Mouse (Mus musculus): Measurements from ENCODE around the gene Adamts15.
A peak's percentile ranks its signal among the peaks of the same experiment; 100 is the strongest.

The Adamts15 gene

DNA sequence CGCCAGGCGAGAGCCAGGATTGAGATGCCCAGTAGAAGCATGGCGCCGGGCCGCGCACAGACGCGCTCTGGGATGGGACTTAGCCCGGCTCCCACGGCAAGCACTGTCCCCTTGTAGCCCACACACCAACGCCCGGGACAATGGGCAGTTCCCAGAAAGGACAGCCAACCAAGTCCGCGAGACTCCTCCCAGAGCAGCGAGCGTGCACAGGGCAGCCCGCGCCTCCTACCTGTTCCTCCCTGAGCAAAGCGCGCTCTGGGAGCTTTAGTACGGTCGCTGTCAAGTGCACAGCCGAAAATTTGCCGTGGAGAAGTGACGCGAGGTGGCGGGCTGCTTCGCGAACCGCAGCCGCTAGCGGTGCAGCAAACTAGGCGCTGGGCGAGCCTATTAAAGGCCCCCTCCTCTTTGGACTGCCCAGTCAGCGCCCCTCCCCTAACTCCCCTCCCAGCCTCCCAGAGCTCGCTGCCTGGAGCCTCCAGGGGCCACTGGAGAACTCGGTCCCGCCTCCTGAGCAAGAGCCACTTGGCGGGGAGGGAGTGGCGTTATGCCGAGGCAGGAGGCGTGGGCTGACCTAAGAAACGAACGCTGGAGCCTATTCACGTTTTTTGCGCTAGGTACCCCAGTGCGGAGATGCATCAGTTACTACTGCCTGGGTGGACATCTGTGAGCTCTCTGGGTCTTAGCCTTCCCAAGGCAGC lies at the start of gene Adamts15:
Adamts15 (minus strand) TSS at position 256 of the 698 bp plus-strand sequence.
- peak; percentile 41 for DNase-seq

DNA sequence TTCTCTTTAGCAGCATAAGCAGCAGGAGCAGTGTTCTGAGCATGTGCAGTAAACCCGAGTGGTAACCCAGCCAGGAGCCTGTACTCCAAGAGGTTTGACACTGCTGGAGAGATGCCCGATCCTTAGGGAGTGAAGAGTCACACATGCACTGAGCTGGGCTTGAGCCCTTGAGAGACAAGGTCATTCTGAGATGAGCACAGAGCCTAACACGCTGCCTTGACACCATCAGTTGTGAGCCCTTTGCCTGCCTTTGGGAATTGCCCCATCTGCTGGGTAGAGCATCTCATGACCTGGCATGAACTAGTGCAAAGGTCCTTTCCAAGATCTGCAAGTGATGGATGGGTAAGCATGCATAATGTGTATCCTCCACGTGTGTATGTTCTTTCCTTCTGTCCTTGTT lies 49.7 kb upstream of the Adamts15 start:
- DNase-seq = no peak

DNA sequence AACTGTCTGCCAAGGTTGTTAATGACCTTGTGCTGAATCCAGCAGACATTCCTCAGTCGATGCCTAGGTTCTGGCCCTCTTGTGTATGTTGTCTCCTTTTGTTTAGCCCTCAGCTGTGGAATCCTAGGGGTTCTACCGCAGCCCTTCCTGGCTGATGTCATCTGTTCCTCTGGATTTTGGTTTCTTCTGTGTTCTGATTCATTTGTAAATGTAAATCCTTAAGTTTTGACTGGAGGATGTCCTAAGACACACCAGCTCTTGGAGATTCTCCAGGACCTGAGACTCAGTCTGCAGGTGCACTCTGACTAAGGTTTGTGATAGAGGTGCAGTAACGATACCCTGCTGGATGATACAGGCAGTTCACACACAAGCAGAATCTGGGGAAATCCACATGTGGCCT lies 47.7 kb upstream of the Adamts15 start:
- DNase-seq = no peak

DNA sequence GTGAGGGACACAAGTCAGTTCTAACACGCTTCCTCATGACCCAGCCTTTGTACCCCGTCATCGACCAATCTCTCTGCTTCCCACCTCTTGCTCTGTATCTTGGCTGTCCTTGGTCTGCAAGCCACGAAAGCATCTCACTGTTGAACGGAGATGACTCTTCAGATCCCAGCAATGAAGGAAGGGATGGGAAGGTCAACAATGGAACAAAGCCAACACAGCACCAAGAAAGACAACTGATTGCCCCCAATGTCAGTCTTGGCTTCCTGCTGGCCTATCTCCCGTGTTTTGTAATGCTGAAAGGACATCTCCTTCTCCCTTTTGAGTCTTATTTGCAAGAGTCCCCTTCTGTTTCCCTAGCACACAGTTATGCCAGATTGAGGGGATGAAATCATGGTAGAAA lies 45.9 kb upstream of the Adamts15 start:
- DNase-seq = no peak

DNA sequence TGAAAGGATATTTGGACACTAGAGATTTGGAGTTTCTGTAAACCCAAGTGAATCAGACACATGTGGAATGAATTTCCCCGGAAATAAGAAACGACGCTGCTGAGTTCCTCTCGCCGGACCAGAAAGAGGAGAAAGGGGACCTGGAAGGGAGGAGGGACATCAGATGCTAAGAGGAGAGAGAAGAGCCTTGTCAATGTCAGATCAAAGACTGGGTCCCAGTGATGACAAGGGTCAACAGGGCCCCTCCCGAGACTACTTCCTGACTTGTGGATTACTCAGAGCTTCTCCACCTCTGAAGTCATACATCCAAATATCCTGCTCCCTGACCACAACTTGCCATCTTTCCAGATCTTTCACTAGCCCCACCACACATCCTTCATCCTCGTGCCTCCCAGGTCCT lies 44.6 kb upstream of the Adamts15 start:
- no peak for DNase-seq

DNA sequence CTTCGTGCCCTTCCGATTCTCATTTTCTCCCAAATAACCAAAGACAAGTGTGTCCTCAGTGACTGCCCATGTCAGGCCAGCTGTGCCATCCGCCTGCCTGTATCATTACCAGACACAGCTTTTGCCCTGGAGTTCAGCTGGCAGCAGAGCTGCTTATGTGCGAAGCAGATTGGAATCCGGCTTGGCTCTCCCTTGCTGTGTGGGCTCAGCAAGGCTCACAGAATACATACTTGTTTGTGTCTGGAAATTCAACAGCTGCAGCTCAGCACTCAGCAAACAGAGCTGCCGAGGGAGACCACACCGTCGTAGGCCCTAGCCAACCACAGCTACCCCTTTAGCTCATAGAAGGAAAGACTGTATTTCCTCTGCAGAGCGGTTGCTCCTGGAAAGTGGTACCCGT lies 42.4 kb upstream of the Adamts15 start:
- peak; percentile 16 for DNase-seq

DNA sequence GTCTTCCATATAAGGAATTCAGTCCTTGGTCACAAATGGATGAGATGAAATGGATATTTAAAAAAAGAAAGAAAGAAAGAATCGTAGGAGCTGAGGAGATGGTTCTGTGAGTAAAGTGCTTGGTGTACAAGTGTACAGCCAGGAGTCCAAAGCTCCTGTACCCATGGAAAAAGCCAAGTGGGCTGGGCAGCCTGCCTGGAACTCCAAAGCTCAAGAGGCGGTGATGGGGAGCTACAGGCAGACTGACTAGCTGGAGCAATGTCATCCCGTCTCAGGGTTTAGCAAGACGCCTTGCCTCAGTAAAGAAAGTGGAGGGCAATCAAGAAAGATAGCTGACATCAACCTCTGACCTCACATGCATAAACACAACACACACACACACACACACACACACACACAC lies 41.5 kb upstream of the Adamts15 start:
- no peak for DNase-seq

DNA sequence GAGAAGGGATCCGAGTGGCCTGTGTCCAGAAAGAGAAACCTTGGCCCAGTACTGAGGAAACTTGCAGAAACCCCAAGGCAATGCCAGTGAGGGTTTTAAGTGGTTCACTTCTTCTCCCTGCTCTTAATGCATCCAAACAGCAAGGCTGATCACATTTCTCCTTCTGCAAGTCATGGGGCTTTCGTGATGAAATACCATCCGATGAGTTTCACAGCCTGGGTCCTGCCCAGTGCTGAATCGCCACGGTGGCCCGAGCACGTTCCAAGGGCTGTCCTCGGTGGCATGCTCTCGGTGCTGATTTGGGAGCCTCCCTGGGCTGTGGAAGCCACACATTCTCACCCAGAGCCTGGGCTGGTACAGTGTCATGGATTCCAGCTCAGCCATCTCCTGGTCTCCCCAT lies 33.0 kb upstream of the Adamts15 start:
- no peak for DNase-seq

DNA sequence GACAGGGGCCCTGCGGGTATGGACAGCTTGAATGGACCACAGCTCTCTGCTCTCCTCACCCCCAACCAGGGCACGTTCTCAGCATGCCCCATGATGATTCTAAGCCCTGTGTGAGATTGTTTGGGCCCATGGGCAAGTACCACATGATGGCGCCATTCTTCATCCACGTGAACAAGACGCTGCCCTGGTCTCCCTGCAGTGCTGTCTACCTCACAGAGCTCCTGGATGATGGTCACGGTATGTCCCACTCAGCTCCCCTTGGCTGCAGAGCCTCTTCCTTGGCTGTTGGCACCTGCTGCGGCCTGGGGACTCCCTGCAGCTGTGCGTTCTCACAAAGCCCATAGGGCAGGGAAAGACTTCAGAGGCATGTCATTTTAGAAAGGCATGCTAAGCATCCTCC lies 31.0 kb upstream of the Adamts15 start:
- no peak for DNase-seq

DNA sequence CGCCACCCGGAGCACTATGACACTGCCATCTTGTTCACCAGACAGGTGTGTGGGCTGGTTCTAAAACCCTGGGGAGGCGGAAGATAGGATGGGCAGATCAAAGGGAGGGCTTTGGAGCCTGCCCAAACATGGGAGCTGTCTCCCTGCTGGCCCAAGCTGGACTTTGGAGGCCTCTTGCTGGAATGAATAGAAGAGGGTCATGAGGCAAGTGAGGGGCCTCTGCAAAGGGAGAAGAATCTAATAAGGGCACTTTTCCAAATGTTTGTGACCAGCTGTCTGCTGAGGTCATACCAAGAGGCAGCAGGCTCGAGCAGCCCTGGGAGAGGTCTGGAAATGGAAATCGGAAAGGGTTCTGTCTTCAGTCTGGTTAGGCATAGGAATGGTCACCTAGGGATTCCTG lies 29.2 kb upstream of the Adamts15 start:
- no peak for DNase-seq

DNA sequence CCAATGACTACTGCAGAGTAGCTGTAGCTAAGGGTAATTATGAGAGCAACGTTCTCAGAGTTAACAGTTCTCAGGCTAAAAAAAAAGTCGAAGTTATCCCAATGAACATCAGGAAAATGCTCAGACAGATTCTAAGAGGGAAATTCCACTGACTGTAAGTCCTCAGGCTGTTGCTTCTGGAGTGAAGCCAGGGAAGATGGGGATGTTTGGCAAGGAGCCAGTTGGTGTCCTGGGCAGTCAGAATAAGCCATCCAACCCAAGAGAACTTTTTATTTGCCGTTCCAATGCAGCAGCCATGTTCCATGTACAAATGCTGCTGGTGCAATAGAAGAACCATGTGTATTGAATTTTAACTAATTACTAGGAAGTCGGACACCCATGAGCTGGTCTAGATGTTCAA lies 28.3 kb upstream of the Adamts15 start:
- DNase-seq = no peak

DNA sequence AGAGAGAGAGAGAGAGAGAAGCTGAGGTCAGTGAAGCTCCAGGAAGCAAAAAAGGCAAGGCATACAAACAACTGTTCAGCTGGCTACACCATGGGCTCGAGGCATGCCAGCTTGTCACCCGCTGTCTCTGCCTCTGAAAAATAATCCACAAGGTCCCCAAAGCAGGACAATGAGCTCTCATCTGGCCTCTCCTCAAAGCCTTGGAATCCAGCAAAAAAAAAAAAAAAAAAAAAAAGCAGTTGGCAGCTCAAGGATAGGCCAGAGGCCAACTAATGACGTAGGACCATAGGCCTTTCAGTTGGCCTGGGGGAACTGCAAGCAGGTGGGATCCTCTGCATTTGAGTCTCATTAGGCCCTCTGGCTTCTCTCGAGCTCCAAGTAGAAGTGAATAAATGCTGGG lies 27.7 kb upstream of the Adamts15 start:
- no peak for DNase-seq

DNA sequence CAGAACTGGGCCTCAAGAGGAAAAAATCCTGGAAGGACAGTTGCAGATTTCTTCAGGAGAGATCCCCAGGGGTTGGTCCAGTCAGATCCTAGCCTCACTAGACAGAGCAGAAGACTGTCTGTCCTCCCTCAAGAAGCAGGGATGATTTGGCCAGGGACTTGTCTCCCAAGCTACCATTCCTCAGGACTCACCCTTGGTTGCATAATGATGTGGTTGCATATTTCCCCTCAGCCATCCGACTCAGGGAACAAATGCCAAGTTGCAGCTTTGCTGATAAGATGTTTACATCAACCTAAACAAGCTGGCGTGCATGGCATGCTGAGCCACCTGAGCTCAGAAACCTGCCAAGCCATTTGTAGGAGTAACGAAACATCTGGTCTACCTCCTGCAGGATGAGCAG lies 27.2 kb upstream of the Adamts15 start:
- DNase-seq = no peak

DNA sequence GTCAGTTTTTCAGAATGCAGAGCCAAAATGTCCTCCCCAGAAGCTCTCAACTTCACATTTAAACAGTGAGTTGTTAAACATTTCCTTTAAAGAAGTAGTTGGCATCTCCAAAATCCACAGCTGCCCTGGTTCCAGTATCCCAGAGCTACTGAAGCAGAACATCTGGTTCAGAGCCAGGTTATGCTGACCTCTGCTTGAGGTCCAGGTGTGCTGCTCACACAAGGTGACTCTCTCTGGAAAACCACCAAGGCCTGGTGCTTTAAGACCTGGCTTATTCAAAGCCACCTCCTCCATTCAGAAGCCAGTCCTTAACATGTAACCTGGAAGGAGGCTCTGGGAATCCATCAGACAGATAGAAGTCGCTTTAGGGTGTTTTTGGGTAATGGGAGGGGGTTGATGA lies 23.0 kb upstream of the Adamts15 start:
- no peak for DNase-seq

DNA sequence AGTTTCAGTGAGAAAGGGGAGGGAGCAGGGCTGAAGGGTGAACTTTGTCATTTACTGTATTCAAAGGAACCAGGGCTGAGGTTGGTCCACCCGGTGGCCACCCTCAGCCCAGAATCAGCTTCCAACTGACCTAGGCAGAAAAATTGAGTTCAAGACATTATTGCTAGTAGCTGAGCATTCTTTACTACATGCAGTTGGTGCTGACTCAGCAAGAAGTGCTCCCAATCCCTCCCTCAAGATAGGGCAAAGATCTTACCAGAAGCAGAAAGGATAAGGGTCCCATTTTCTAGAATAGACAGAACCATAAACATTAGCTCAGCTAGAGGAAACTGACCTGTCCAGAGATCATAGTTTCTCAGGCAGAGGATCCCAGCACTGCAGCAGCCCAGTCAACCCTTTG lies 22.0 kb upstream of the Adamts15 start:
- no peak for DNase-seq

DNA sequence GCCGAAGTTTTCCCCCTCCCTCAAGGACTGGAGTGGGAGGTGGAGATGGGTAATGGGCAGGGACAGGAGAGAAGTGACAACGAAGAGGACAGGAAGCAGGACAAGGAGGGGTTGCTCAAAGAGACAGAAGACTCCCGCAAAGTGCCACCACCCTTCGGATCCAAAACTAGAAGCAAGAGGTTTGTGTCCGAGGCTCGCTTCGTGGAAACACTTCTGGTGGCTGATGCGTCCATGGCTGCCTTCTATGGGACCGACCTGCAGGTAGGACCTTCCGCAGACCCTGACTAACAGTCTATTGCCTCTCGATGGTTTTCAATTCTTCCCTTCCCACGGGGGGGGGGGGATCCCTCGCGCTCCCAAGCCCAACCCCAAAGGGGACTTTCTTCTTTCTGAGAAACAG lies 21.1 kb upstream of the Adamts15 start:
- no peak for DNase-seq

DNA sequence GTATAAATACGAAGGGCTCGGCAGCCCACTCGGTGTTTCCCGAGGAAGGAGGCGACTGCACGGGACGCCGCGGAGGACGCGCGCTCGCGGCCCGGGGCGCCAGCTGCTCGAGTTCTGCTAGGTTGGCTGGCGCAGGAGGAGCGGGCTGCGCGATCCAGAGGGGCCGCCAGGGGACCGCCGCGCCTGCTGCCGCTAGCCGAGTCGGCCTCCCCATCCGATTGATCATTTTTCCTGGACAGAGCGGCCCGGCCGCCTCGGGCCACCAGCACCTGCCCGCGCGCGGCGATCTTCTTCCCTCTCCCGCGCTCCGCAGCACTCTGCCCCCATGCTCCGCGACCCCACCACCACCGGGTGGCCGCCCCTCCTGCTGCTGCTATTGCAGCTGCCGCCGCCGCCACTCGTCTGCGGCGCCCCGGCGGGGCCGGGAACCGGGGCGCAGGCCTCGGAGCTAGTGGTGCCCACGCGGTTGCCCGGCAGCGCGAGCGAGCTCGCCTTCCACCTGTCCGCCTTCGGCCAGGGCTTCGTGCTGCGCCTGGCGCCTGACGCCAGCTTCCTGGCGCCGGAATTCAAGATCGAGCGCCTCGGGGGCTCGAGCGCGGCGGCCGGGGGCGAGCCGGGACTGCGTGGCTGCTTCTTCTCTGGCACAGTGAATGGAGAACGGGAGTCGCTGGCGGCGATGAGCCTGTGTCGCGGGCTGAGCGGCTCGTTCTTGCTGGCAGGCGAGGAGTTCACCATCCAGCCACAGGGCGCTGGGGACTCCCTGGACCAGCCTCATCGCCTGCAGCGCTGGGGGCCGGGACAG lies 20.5 kb upstream of the Adamts15 start, which contains the start of gene Adamts8:
Adamts8 (plus strand) TSS at position 51 of the 802 bp plus-strand sequence.
- peak; percentile 61 for DNase-seq

DNA sequence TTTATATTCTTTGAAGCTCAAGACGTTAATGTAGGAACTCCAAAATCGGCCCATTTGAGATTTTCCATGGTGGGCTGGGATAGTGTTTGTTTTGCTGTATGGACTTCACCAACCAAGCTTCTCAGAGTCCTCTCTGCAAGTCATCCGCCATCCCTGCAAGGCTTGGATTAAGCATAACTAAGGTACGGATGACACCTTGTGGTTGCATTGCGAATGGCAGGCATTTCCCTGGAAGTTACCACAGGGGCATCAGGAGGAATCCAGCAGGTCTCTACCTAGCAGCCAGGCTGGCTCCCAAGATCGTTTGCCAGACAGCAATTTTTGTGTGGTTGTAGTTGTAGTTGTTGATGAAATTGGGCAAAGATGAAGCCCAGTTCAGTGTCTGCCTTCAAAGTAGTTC lies 18.1 kb upstream of the Adamts15 start:
- DNase-seq = peak; percentile 86

DNA sequence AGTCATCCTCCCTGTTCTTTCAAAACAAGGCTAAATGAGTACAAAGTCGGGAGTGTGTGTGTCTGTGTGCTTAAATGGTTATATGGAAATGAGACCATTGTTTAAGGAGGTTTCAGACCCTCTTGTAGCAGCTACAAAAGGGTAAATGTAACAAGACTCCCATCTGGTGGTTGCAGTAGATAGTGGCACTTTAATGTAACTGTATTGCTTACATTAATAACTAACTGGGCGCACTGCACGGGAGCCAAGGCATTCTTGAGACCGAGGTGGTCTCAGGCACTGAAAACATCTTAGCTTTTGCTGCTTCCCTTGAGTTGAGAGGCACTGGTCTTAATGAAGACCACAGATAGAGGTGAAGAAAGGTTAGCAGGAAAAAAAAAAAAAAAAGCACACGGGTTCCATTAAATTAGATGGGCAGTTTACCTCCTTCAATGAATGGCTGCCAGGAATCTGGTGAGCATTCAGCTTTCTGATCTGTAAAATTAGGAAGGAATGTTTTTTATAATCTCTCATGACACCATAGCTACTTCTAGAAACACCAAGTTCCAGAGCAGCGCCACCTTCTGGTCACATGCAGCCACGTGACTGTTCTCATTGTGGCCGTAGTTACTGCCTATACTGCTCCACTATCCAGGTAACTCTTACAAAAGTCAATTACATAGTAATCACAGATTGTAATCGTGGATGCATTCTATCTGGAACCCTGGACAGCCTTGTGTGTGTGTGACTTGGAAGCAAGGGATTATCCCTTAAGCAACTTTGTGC lies 14.6 kb upstream of the Adamts15 start:
- DNase-seq = no peak

DNA sequence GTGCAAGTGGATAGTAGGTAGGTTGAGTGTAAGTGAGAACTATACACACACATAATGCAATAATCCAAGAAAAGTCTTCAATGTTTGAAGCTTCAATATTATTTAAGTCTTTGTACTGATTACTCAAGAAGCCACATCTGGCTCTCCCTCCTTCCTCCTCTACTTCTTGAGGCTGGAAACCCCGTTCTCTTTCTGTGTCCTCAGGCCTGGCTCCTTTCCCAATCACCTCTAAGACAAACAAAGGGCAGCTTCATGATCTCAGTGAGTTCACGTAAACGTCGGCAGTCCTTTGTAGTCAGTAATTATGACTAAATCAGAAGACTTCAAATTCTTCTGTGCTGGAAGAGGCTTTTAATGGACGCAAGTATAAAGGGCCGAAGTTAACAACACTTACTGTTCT lies 12.6 kb upstream of the Adamts15 start:
- no peak for DNase-seq

DNA sequence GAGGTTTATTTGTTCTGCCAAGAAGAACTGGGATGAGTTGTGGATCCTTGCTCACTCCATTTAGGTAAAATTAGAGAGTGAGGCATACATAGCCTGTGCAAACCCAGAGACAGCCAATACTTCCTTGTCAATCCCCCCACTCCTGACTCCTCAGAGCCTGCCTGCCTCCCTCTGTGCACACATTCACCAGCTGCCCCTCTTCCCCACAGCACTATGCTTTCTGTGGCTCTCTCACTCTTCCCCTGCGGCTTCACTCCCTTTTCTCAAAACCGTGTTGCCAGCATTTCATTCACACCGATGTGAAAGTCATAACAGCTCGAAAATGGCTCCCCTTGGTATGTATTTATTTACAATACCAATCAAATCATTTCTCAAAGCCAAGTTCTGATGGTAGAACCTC lies 10.1 kb upstream of the Adamts15 start:
- DNase-seq = no peak

DNA sequence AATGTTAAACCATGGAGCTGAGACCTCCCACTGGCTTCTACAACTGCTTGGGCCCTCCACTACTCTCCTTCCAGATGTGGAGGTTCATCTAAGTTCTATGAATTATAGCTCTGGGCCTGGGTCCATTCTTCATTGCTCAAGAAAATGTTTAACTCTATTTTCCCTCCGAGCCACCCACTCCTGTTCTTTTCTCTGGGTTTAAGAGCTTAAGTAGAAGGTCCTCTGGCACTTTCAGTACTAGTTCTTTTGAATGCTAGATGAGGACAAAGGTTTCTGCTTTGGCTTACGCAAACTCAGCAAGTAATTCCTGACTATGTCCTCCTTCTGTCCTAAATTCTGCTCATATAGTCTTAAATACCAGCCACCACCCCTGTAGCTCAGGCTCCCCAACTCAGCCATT lies 6.5 kb upstream of the Adamts15 start:
- DNase-seq = no peak

DNA sequence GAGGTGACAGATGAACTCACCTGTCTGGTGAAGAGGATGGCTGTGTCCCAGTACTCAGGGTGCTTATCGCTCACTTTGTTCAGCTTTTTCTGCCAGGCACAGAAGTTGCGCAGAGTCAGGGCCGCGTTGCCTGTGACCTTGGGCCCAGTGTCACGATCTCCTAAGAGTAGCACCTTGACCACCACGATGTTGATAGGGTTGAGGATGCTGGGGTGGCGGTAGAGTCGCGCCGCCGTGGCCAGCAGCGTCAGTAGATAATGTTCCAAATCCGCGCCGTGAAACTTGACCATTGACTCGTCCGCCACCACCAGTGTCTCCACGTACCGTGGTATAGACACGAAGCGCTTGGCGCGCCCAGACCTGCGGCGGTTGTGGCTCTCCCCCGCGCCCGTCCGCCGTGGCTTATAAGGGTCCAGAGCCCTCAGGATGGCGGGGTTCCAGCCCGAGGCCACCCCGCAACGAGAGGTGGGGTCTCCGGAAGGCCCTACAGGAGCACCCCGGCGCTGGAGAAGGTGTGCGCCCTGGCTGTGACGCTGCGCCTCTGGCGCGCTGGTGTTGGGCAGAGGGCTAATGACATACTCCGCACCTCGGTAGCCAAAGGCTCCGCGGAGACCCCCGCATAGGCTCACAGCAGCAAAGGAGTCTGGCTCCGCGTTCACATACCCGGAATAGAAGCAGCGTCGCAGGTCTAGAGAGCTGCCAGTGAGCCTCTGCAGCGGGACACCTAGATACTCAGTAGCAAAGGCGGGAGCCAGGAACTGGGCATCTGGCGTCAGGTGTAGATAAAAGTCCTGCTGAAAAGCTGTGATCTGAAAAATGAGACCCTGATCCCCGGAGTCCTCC lies 770 bp downstream of the Adamts15 start:
- no peak for DNase-seq

Data from right cerebral cortex, postnatal 25 days (tissue).